Mouse (Mus musculus) forebrain, embryonic 11.5 days (tissue): ENCODE results near the gene Larp4. TPM values are rescaled to one million over a fixed set of nuclear protein-coding genes. Genes with fewer than 3 reads are reported as not detected.
A peak's percentile ranks its signal among the peaks of the same experiment; 100 is the strongest.

Experiments used
- ATAC-seq: fragments of 200-750 bp; cut with Nextera tagmentation; replicated peaks from 2 replicates; pipeline ENCODE4 v1.8.0; 2017; ENCODE audit warnings: moderate TSS enrichment; ENCODE audit not compliant: low FRiP score
- DNase-seq: peaks from one replicate; pipeline ENCODE4 v3.0.0-alpha.2; 2017; ENCODE audit warnings: low spot score
- H3K27ac ChIP-seq: fragments of 300-500 bp; sonication (generic); 2 replicates; pipeline ENCODE4 v1.5.1; 2014; ENCODE audit warnings: low read depth, low read length
- H3K27me3 ChIP-seq: fragments of 300-500 bp; sonication (generic); 2 replicates; pipeline ENCODE4 v1.6.1; 2014; ENCODE audit warnings: mild to moderate bottlenecking, low read length, mixed read lengths; ENCODE audit not compliant: control insufficient read depth, insufficient read depth
- H3K36me3 ChIP-seq: fragments of 300-500 bp; sonication (generic); 2 replicates; pipeline ENCODE4 v1.6.1; 2014; ENCODE audit warnings: mild to moderate bottlenecking, low read length, moderate library complexity, mixed read lengths; ENCODE audit not compliant: control insufficient read depth, insufficient read depth
- H3K4me1 ChIP-seq: fragments of 300-500 bp; sonication (generic); replicated peaks from 2 replicates; pipeline ENCODE4 v1.6.1; 2014; ENCODE audit warnings: low read length, mixed read lengths; ENCODE audit not compliant: control insufficient read depth, insufficient read depth
- H3K4me2 ChIP-seq: fragments of 300-500 bp; sonication (generic); 2 replicates; pipeline ENCODE4 v1.6.1; 2014; ENCODE audit warnings: low read depth, mild to moderate bottlenecking, low read length, moderate library complexity, mixed read lengths; ENCODE audit not compliant: severe bottlenecking
- H3K4me3 ChIP-seq: fragments of 300-500 bp; sonication (generic); 2 replicates; pipeline ENCODE4 v1.5.1; 2014; ENCODE audit warnings: low read depth, low read length
- H3K9ac ChIP-seq: fragments of 300-500 bp; sonication (generic); 2 replicates; pipeline ENCODE4 v1.6.1; 2014; ENCODE audit warnings: low read length
- H3K9me3 ChIP-seq: fragments of 300-500 bp; sonication (generic); 2 replicates; pipeline ENCODE4 v1.6.1; 2016; ENCODE audit warnings: low read length, mixed read lengths; ENCODE audit not compliant: control insufficient read depth
- WGBS: fragments of 180-500 bp; shearing (Covaris S2); extraction: QIAGEN DNeasy Blood & Tissue Kit; methylation state at CpG from one replicate; pipeline ENCODE4 v1.1.7; 2014; 5-methylcytosine and 5-hydroxymethylcytosine counted together
- polyA plus RNA-seq: library from polyadenylated mRNA; unstranded; fragments of >200 nt; fragmentation: Nextera tagmentation; extraction: Ambion mirVana; gene quantifications from 2 replicates; pipeline ENCODE4 v1.2.1, GENCODE M21; 2014

Larp4 gene
- polyA plus RNA-seq, 1 experiment from 2014 or later: 42.8 TPM

DNA sequence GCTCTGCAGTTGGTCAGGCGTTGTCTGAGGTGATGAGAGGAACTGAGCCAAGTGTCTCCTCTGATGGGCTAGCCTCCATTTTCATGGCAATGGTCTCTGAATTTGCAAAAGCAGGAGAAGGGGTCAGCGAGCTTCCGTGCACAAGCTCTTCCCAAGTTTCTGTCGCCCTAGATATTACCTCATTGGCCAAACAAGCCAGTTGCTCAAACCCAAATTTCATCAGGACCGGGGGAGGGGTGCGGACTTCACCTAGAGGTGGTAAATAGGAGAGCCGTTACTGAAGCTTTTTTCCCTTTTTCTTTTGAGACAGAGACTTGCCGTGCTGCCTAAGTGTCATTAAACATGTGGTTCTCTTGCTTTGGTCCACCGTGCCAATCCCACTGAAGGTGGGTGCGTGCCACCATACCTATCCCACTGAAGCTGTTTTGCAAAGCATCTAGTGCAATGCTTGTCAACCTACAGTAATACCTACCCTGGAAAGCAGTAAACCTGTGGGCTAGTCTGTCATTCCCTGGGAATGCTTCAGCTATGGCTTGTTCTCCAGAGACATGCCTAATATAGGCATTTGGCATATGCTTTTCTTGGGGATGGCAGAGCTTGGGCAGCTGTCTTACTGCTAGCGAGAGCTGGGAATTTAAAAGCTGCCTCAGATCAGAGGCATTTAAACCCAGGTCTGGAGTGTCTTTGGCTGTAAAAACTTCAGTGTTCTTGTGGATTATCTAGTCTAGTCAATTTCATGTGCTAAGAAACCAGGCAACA, 55.4 kb downstream of the Larp4 start:
- H3K4me1 ChIP-seq: no peaks in the 10 kb centered on the region
- no peaks in the 10 kb centered on the region for H3K9me3 ChIP-seq
- no peak overlapping the region for H3K4me3 ChIP-seq
- ATAC-seq (no peak), DNase-seq (no peak)
- no peak overlapping the region for H3K9ac ChIP-seq
- no peak overlapping the region for H3K4me2 ChIP-seq
- no peak overlapping the region for H3K27ac ChIP-seq
- H3K27me3 ChIP-seq: no peaks in the 10 kb centered on the region
- no peaks in the 10 kb centered on the region for H3K36me3 ChIP-seq
- 87% methylated on average over 11 of the region's 11 CpGs for WGBS

DNA sequence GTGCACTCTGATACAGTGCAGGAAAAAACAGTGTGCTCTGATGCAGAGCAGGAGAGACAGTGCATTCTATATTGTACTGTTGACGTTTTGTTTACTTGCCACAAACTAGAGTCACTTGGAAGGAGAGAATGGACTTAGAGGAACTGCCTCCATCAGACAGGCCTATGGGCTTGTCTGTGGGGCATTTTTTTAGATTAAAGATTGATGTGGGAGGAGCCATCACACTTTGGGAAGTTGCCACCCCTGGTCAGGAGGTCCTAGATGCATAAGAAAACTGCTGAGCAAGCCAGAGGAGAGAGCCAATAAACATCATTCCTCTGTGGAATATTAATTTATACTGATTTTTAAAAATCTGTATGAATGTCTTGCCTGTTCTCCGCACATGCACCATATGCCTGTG, 58.3 kb downstream of the Larp4 start:
- Histone ChIP-seq H3K9me3 (no peaks in the 10 kb centered on the region), H3K4me1 (no peaks in the 10 kb centered on the region), H3K27ac (no peak overlapping the region), H3K36me3 (no peaks in the 10 kb centered on the region), H3K4me2 (no peak overlapping the region), H3K9ac (no peak overlapping the region), H3K4me3 (no peak overlapping the region), H3K27me3 (no peaks in the 10 kb centered on the region)
- DNase-seq (no peak), ATAC-seq (no peak)
- WGBS: 83% methylated on average over 2 of the region's 2 CpGs

DNA sequence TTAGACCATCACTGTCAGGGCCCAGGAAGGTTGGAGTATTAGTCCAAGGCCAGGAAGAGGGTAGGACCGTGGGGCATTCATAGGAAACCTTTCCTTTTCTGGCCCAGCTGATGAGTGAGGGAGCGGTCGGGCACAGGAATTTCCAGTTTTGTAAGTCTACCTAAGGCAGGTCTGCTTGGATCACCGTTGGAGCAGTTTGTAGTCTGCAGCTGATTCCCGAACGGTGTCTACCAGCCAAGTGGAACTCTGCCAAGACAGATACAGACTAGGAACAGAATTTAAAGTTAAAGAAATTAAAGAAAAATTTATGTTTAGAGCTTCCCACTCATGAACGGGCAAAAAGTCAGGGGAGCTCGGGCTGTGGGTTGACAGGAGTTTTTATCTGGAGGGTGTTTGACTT, 59.6 kb downstream of the Larp4 start:
- Histone ChIP-seq H3K27ac (no peak overlapping the region), H3K36me3 (no peaks in the 10 kb centered on the region), H3K9me3 (no peaks in the 10 kb centered on the region), H3K27me3 (no peaks in the 10 kb centered on the region), H3K4me1 (no peaks in the 10 kb centered on the region), H3K9ac (no peak overlapping the region), H3K4me2 (no peak overlapping the region), H3K4me3 (no peak overlapping the region)
- WGBS: 90% methylated on average over 8 of the region's 8 CpGs
- ATAC-seq (no peak), DNase-seq (no peak)

DNA sequence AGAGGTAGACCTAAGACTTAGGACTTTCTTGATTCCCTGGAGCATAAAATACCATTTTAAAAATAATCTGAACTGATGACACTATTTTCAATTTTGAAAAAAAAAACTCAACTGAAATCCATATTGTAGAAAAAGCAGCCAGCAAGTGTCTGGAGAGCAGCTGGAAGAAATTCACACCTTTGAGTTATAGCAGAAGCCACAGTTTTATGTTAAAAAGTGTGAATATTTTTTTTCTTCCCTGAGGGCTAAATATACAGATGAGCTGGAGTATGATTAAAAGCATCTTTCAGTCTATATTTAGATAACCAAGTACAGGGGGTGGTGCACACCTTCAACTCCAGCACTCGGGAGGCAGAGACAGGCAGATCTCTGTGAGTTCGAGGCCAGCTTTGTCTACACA, 60.0 kb downstream of the Larp4 start:
- Histone ChIP-seq H3K9me3 (no peaks in the 10 kb centered on the region), H3K27me3 (no peaks in the 10 kb centered on the region), H3K36me3 (no peaks in the 10 kb centered on the region), H3K27ac (no peak overlapping the region), H3K4me1 (no peaks in the 10 kb centered on the region), H3K4me2 (no peak overlapping the region), H3K4me3 (no peak overlapping the region), H3K9ac (no peak overlapping the region)
- DNase-seq (no peak), ATAC-seq (no peak)
- WGBS: 90% methylated on average over 2 of the region's 2 CpGs

DNA sequence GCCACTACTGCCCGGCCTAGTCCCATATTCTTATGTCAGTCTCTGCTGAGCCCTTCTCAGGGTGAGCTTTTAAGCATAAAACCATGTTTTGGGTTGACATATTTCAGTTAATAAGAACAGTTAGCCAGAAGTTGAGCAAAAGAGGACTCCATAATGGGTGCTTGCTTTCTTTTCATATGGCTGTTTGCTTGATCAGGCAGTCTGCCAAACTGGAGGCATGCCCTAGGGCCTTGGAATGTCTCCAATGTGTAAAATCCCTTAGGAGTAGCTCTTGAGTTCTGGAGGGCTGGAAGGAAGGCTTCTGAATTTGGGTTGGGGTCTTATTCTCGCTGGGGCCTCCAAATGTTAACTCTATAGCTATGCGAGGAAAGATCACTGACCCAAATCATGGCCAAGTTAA, 62.7 kb downstream of the Larp4 start:
- no peaks in the 10 kb centered on the region for H3K27me3 ChIP-seq
- no peak overlapping the region for H3K4me2 ChIP-seq
- no peak overlapping the region for H3K4me3 ChIP-seq
- H3K27ac ChIP-seq: no peak overlapping the region
- no peaks in the 10 kb centered on the region for H3K9me3 ChIP-seq
- H3K36me3 ChIP-seq: no peaks in the 10 kb centered on the region
- 94% methylated on average over 3 of the region's 3 CpGs for WGBS
- DNase-seq: no peak
- H3K9ac ChIP-seq: no peak overlapping the region
- no peaks in the 10 kb centered on the region for H3K4me1 ChIP-seq
- ATAC-seq: no peak

GRCm38 (mm10) chr15:100038470-100038971, 68.7 kb downstream of the Larp4 start, which contains the start of gene Dip2b:
Gene Dip2b, plus strand, starts transcription at chr15:100038664.
- H3K4me1 ChIP-seq: peaks cover 12% of the 10 kb centered on the region
- WGBS: 0% methylated on average over 50 of the region's 68 CpGs
- H3K9ac ChIP-seq: peak within 1 kb of the TSS; percentile 97
- peak; percentile 99 for DNase-seq
- H3K27me3 ChIP-seq: no peaks in the 10 kb centered on the region
- peak; percentile 87 for ATAC-seq
- no peaks in the 10 kb centered on the region for H3K36me3 ChIP-seq
- peak within 1 kb of the TSS; percentile 92 for H3K4me3 ChIP-seq
- no peaks in the 10 kb centered on the region for H3K9me3 ChIP-seq
- H3K4me2 ChIP-seq: peak within 1 kb of the TSS; percentile 74
- peak within 1 kb of the TSS; percentile 96 for H3K27ac ChIP-seq

DNA sequence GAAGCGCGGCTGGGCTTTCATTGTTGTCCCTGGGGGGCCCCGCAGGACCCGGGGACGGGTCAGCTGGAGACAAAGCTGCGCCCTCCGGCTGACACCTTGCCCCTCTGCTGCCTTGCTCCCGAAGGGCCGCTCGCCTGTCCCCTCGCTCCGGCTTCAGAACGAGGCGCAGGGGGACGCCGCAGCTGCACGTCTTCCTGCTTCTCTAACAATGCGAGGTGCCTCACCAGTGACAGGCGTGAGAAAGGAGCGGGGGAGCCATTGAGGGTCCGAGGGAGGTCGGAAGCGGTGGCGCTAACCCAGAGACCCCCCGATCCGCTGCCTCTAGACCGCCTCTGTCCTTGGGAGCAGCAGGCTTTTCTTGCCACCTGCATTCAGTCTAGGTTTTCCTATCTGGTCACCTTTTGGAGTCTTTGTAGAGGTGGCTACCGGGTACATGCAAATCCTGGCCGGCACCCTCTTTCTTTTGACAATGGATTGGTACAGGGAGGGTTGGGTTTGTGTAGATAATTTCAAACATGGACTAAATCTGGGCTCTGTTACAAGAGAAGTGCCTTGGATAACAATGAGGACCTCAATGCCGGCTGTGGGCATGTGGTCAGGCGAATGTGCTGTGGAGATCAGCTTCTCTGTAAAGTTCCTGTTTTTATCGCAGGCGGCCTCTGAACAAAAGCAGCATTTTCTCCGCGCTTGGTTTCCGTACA, 69.3 kb downstream of the Larp4 start:
- ATAC-seq (no peak; the same call in 1 of the 2 replicates), DNase-seq (peak; percentile 86)
- Histone ChIP-seq H3K27ac (peak overlapping the region; percentile 96), H3K4me3 (peak overlapping the region; percentile 92), H3K4me1 (peaks cover 12% of the 10 kb centered on the region), H3K9ac (peak overlapping the region; percentile 97), H3K9me3 (no peaks in the 10 kb centered on the region), H3K4me2 (peak overlapping the region; percentile 74), H3K36me3 (no peaks in the 10 kb centered on the region), H3K27me3 (no peaks in the 10 kb centered on the region)
- under 1% methylated on average over 36 of the region's 36 CpGs for WGBS

GRCm38 (mm10) chr15:100040541-100041266, 70.8 kb downstream of the Larp4 start:
- H3K9ac ChIP-seq: peak overlapping the region; percentile 97
- H3K9me3 ChIP-seq: no peaks in the 10 kb centered on the region
- DNase-seq: no peak
- peak overlapping the region; percentile 92 for H3K4me3 ChIP-seq
- no peak for ATAC-seq
- 0 out of 2 replicates have a peak overlapping the region, but pooled peaks have one; percentile 38 for H3K27ac ChIP-seq
- no peaks in the 10 kb centered on the region for H3K36me3 ChIP-seq
- H3K4me1 ChIP-seq: peaks cover 15% of the 10 kb centered on the region
- peak overlapping the region; percentile 74 for H3K4me2 ChIP-seq
- WGBS: 31% methylated on average over 14 of the region's 14 CpGs
- no peaks in the 10 kb centered on the region for H3K27me3 ChIP-seq
